Mouse (Mus musculus) lung, postnatal 25 days (tissue): Measurements from ENCODE around the gene Galr2.
A peak's percentile ranks its signal among the peaks of the same experiment; 100 is the strongest.
"Not testable (repeated sequence)": the region's sequence is repeated elsewhere in the genome, so short reads cannot be mapped to it uniquely, and the experiment has no call there.

Experiments
- DNase-seq: peaks from one replicate; pipeline ENCODE4 v3.0.0; 2022; ENCODE audit warnings: low spot score

Gene Galr2

DNA sequence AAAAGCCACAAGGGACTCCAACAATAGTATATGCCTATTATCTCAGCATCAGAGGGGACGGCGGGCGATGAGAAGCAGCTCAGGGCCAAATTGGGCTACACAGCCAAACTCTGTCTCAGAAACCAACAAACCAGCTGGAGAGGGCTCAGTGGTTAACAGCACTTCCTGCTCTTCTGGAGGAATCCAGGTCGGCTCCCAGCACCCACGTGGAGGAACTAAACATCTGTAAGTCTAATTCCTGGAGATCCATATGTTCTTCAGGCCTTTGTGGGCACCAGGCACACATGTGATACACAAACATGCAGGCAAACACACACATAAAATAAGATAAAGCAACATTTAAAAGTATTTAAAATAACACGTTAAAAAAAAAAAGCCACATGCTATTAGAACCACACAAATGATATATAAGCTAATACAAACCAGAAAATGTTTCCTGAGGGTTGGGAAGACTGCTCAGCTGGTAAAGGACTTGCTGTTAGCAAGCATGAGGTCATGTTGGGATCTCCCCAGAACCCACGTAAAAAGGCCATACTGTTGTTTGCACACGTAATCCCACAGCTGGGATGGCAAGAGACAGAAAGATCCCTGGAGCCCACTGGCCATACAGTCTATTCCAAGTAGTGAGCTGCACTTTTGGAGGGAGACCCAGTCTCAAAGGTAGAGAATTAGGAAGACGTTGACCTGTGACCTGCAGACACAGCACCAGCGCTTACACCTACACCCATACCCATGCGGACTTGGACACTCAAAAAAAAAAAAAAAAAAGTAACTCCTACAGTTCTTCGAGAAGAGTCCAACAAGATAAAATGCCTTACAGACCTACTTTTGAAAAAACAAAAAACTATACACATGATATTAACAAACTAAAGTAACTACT lies 7.9 kb upstream of the Galr2 start:
- no peak for DNase-seq

DNA sequence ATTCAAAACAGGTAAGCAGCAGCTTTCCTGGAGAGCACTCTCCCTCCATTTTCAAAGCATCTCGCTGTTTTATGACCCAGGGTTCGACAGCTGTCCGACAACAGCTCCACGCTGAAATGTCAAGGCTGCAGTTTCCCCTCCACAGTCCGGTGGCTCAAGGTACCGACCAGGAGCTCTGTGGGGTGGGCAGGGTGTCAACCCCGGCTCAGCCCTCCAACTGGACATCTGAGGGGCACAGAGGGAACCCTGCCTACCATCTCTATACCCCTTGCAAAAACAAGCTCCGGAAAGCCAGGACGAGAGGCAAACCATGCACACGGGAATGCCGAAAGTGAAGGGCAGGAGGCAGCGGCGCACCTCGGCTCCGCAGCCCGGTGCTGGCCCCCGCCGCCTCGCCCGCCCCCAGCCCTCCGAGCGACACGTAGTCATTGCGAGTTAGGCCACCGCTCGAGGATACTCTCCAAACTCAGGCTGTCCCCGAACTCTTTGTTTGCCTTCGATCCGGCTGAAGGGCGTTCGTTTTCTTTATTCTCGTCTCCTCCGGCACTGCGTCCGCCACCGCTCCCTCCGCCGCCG lies 7.2 kb upstream of the Galr2 start:
- no peak for DNase-seq

DNA sequence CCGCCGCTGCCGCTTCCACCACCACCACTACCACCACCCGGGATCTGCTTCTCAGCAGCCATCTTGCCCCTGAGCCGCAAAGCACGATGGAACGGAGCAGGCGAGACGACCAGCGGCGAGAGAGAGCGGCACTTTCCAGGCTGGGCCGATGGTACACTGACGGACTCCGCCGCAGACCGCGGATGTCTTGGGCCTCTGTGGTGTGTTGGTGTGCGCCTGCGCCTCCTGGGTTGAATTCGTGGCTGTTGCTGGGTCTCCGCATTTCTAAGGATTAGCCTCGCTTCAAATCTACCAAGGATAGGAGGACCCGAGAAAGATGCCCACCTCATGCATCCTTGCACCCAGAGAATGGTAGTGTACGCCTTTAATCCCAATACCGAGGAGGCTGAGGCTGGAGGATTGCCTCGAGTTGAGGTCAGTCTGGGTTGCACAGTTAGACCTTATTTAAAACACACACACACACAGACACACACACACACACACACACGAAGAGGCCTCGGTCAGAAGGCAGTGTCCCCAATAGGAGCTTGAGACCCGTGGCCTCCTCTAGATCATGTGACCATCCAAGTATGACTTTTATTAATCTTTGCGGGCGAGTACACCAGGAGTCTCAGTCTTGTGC lies 6.6 kb upstream of the Galr2 start, which contains the start of gene Srp68:
Gene Srp68 (minus strand): TSS at position 173 of the 622 bp plus-strand sequence.
- peak; percentile 93 for DNase-seq

DNA sequence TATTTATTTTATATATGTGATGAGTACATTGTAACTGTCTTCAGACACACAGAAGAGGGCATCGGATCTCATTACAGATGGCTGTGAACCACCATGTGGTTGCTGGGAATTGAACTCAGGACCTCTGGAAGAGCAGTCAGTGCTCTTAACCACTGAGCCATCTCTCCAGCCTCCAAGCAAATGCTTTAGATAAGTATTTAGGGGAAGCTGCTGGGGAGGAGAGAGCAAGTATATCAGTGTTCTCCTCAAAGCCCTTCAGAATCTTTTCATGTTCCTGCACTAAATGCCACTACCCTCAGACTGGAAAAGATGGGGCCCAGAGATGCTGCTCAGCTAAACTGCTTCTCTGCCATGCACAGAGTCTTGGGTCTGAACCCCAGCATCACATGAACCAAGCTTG lies 3.6 kb upstream of the Galr2 start:
- not testable (repeated sequence) for DNase-seq

DNA sequence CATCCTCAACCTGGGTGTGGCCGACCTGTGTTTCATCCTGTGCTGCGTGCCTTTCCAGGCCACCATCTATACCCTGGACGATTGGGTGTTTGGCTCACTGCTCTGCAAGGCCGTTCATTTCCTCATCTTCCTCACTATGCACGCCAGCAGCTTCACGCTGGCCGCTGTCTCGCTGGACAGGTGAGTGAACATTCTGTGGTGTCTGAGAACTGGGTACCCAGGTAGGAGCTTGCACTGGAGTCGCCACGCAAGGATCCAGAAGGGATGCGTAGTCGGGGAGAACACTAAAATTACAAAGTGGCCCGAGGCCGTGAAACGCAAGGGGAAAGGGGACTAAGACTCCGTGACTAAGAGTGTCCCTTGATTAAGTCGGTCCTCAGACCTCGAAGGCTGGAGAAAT lies 932 bp downstream of the Galr2 start:
- no peak for DNase-seq

DNA sequence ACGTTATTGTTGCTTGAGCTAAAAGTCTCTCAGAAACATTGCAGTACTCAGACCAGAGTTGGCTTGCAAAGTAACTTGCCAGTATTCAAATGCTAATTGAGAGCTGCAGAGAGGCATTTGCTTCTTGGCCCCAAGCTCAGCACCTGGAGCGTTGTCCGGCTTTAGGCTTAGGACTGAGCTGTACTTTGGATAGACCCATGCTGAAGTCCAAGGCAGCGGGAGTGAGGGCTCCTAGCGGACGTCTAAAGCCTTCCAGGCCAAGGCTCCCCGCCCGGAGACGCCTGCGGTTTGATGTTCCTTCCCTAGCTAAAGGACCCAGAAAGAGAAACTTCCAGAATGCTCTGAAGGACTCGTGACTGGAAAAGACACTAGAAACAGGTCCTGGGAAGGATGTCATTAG lies 1.4 kb downstream of the Galr2 start:
- no peak for DNase-seq

DNA sequence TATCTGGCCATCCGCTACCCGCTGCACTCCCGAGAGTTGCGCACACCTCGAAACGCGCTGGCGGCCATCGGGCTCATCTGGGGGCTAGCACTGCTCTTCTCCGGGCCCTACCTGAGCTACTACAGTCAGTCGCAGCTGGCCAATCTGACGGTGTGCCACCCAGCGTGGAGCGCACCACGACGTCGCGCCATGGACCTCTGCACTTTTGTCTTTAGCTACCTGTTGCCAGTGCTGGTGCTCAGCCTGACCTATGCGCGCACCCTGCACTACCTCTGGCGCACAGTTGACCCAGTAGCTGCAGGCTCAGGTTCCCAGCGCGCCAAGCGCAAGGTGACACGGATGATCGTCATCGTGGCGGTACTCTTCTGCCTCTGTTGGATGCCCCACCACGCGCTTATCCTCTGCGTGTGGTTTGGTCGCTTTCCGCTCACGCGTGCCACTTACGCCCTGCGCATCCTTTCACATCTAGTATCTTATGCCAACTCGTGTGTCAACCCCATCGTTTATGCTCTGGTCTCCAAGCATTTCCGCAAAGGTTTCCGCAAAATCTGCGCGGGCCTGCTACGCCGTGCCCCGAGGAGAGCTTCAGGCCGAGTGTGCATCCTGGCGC lies 2.3 kb downstream of the Galr2 start:
- DNase-seq, result no peak

DNA sequence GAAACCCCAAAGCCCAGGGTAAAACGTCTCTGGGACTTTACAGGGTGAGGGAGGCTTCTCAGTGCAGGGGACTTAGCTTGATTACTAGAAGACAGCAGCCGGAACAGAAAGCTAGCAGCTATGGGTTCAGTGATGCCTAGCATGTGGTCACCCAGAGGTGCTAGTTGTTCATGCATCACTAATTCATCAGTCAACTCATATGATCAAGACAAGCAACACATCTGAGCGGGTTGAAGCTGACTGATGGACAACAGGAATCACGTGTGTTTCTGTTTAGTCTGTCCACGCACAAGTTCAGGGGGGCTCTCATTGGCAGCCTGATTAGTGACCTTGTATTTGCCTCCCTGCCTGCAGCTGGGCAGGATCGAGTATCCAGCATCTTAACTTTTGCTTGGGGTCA lies 3.2 kb downstream of the Galr2 start:
- no peak for DNase-seq

DNA sequence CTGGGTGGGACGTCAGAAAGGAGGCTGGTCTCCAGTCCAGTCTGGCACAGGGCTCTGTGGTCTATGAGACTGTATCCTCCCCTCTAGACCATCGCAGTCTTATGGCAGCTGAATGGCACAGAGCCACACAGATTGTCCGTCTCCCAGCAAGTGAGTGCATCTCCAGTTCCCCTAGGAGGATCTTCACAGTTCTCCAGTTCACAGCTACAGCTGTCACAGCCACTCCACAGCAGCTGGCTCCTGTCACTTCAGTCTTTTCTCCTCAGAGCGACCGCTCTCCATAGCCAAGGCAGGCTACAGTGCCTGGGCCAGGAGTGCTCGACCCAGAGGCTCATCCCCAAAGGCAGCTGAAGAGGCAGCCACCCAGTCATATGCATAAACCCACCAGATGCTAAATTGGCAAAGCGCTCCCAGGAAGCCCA lies 5.0 kb downstream of the Galr2 start:
- DNase-seq, result peak; percentile 16

DNA sequence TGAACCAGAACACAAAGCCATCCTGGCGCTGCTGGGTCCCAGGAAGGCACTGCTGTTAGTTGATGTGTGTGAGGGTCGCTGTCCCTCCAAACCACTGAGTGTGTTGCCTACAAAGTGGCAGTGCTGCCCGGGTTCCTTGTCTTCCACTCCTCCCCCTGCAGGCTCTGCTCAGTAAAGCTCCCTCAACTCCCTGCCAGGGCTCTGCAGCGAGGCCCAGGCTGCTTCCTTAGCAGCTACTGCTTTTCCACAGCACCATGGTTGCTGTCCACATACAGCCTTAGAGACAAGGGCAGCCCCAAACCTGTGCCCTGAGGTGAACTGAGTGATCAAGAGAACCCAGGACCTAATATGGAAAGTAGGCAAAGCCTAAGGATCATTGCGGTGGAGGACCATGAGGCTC lies 6.6 kb downstream of the Galr2 start:
- DNase-seq, result no peak

DNA sequence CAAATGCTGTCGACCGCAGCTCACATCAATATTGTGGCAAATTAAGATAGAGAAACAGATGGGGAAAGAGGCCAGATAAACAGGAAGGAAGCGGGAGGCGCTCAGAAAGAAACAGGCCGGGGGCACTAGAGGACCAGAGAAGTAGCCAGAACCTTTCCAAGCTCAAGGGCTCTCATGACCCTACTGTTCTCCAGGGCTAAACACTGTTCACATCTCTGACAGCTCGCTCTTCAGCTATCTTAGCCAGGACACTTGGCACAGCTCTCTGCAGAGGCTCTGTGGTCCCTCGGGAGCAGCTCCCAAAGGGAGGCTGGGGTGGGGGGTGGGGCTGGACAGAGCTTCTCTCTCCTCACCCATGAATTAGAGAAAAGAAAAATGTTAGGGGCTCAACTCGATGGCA lies 9.8 kb downstream of the Galr2 start:
- DNase-seq, result no peak

DNA sequence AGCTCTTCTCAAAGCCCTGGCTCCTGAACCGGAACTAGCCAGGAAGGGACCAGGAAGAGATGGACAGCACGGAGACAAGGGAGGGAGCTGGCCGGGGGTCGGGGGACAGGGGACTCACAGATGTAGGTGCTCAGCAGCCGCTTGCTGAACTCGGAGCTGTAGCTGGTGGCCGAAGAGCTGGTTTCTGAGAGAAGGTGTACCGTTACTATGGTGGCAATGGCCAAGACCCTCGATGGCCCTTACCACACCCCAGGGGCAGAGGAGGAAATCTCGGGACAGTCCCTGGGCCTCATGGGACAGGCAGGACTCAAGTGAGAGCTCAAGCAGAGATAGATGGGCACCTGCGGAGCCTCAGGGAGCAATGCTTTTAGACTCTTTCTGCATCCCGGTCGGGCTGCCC lies 11.7 kb downstream of the Galr2 start:
- no peak for DNase-seq

DNA sequence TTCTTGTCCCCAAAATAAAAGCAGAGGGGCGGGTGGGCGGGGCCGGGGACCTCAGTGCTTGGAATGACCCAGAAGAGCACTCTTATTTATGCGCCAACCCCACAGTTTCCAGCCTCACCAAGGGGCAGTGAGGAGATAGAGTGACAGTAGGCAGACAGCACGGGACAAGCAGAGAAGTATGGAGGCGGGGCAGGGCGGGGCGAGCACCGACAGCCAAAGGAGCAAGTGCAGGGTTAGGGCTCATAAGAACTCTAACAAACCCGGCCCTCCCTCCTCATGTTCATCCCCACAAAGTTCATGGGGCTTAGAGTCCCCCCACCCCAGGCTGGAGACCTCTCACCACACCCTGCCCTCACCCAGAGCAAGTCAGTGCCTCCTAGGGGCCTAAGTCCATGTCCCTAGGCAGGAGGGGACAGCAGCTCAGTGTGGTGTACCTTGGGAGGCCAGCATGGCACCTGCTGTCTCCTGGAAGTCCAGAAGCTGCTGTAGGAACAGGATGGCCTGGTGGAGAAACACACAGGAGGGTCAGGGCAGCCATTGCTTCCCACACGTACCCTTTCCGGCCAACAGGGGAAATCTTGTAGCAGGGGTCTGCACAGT lies 12.9 kb downstream of the Galr2 start:
- no peak for DNase-seq

DNA sequence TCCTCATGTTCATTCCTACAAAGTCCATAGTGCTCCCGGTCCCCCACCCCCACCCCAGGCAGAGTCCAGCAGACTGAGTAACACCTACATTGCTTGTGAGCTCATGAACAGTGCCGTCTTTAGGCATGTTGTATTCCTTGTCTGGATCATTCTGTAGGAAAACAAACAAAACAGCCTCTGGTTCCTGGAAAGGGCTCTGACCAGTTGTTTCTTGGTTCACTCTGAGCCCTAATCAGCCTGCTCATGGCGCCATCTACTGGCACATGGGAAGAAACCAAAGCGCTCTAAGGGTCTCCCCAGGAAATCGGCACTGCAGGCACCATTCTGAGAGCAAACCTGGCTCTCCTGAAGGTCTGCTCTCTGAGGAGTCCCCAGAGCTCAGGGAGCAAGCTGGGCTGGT lies 13.6 kb downstream of the Galr2 start:
- DNase-seq, result peak; percentile 59

DNA sequence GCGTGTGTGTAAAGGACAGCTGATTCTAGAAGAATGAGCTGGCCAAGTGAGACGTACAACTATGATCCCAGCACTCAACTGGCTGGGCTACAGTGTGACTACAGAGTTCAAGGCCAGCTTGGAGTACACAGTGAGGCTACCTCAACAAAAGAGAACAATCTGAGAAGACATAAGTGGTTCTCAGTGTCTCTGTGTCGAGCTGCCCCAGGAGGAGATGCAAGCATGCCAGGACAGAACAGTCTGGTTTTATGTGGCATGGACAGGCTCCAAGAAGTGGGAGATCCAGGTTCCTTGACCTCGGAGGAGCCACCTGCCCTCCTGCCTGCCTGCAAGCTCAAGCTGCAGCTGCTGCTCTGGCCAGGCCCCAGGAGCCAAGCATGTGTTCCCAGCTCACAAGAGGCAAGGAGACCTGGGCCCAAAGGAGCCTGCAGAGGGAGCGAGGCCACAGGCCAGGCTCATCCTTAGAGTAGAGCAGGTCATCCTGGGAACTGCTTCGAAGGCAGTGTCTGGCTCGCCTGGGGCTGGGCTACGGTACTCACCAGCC lies 15.5 kb downstream of the Galr2 start:
- no peak for DNase-seq

DNA sequence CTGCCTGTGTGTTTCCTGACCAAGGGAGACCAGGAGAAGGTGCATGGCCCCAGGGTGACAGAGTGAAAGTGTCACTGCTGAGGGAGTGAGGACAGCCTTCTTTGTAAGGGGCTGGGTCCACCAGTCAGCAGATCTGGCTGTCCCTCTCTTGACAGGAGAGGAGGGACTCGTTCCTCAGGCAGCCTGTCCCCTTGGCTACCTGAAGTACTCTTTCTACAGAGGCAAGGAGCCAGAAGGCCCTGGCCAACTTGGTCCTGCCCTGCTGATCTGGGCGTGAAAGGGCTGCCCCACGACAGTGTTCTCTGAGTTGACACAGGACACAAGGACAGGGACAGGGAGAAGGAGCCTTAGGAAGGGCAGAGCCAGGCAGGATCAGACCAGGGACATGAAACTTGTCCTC lies 16.3 kb downstream of the Galr2 start:
- no peak for DNase-seq

DNA sequence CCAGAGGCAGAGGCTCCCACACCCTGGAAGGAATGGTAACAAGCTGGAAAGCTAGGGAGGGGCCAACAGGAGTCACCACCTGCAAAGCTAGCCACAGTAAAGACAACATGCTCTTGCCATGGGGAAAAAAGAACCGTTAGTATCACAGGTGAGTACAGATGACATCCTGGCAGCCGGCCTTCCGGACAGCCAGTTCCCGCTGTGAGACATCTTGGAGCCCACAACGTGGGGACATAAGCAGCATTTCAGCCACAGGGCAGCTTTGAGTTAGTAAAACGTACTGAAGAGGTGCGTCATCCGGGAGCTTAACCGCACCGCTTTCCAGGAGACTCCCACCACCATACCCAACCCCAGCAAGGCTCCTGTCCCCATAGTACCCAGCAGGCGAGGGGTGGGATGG lies 17.5 kb downstream of the Galr2 start:
- DNase-seq, result no peak

DNA sequence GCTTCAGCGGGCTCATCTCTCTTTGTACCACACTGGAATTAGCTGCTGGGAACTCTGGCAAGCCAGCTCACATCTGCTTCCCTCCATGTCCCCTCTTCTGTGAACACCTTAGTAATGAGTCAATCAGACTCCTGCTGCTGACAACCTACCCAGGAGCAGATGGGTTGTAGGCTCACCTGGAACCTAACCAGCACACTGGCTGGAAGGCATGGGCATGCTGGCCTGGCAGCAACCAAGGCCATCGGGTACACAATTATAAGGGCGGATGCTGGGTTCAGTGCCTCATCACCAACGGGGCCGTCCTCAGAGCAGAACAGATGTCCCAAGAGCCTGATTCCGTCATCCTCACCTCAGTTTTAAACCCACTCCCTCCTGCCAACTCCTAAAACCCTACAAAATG lies 17.9 kb downstream of the Galr2 start:
- DNase-seq, result no peak

DNA sequence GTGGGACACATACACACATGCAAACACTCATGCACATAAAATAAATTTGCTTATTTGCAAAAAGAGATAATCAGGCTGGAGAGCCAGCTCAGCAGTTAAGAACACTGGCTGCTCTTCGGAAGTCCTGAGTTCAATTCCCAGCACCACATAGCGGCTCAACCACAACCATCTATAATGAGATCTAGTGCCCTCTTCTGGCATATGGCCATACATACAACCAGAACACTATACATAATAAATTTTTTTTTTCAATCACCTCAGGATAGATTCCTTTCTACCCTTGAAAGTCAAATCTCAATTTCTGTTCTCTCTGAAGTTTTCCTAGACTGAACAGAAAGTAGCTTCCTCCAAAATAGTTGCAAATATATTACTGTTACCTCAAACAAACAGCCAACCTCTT lies 24.7 kb downstream of the Galr2 start:
- DNase-seq, result no peak

DNA sequence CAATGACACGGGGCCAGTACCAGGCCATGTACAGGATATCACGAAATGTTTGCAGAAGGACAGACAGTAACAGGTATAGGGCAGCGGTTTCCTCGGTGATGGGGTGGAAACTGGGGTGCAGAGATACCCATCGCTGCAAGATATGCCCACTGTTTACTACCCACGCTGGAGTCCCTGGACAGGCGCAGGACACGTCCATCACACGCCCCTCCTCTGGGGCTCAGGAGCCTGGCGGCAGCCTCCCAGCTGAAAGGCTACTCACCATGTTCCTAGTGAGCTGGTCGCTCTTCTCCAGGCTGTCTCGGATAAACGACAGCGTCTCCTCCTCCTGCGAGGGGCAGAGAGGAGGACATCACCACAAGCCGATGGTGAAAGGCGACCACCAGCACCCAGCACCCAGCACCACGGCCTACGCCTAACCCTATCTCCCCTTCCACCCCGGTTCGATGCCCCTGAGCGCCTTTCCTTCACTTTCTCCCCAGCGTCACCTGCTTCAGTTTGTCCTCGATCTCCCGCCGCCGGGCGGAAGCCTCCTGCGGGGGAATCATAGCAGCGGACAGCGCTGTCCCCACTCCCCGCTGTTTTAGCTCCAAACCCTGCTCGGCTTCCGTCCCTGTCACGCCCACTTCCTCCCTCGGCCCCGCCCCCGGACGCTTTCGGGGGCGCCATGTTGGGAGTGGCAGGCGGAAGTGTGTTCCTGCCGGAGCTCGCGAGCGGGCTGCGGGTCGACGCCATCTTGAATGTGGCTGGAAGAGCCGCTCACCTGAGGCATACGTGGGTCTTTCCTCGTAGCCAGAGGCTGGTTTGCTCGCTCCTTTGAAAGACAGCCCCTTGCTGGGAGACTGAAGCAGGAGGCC lies 25.6 kb downstream of the Galr2 start:
- DNase-seq, result peak; percentile 91

DNA sequence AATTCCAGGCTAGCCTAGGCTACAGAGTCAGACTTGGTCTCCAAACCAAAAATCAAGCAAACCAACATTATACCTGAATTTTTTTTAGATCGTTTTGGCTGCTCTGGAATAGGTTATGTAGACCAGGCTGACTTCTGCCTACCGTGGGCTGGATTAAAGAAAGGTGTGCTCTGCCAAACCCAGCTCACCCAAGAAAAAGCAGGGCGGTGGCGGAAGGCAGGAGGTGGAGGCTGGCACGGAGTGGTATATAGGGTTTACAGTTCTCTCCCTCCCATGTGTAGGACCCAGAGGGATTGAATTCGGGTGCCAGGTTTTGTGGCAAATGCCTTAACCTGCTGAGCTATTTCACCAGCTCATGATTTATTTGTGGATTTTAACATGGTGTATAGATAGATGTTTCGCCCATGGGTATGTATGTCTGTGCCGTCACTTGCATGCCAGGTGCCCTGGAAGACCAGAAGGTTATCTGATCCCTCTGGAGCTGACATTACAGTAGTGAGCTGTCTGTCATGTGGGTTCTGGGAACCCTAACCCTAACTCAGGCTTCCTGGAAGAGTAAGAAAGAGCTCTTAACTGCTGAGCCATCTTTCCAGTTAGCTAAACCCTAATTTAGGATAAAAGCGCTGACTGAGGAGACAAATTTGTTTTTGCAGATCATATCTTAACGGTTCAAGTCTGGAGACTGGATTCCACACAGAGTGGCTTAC lies 26.4 kb downstream of the Galr2 start, which contains the start of gene Exoc7:
Gene Exoc7 (minus strand): TSS at position 215 of the 707 bp plus-strand sequence.
- DNase-seq, result no peak
